Mouse (Mus musculus): ENCODE results near the gene Dnajc22.

Gene Dnajc22

GRCm38 (mm10) chr15:99115065-99115423, 22.1 kb downstream of the Dnajc22 start:
- no peak for DNase-seq (ENCODE audit: low read depth)

DNA sequence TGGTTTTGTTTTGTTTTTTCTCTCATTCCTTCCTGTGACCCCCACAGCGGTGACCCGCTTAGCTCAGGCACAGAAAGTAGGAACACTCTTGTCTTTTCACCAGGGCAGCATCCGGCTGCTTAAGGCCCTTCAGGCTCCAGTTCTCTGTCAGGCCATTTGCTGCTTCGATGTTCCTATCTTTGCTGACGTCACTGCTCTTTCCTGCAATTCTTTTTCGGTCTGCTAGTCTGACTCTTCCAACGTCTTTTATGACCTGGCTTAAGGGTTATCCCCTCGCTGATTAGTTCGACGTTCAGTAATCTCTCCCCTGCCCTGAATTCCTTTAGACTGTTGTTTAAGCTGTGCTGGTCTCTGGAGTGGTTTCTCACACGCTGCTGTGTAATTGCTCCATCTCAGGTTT, 23.6 kb downstream of the Dnajc22 start:
- DNase-seq (ENCODE audit: low read depth), result no peak

DNA sequence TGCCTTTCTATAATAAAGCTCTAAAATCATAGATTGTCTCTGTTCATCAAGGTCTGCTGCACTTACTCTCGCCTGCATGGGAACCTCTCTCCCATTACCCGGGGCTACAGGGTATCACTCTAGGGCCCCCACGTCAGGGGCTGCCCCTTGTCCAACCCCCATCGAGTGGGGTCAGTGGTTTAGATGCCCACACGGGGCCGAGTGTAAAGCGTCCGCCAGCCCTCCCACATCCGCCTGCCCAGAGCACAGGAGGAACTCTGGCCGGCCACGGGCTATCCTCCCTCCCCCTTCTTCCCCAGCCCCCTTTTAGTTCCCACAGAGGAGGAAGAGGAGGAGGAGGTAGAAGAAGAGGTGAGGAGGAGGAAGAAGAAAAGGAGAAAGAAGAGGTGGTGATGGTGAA, 27.8 kb downstream of the Dnajc22 start:
- DNase-seq (ENCODE audit: low read depth), result no peak

DNA sequence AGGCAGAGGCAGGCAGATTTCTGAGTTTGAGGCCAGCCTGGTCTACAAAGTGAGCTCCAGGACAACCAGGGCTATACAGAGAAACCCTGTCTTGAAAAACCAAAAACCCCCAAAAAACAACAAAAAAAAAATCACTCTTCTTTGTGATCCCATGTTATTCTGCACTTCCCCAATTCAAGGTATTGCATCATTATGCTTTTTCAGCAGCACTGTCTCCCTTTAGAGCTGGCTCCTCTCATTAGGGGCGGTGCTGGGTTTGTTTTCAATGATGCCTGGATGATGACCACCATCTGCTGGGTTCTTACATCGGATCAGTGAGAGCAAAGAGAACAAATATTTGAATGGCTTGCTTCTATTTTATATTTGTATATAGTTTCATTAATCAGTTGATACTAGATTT, 29.7 kb downstream of the Dnajc22 start:
- DNase-seq (ENCODE audit: low read depth), result no peak

DNA sequence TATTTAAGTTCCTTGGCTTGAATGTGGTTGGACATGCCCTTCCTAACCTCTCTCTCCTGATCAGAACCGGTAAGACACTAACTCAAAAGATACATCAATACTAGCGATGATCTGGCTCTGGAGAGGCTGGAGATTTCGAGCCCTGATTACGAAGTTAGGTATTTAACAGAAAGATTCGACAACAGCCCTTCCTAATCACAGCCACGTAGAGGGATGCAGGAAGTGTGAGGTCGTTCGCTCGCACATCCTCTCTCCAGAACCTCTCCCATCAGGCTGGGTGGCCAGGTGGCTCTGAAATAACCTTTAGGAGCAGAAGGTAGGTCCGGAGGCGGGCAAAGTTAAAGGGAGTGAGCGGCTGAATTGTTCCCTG, 32.7 kb downstream of the Dnajc22 start, which contains the start of gene Spats2:
Gene Spats2 (plus strand): TSS at position 206 of the 370 bp plus-strand sequence.
- peak; percentile 38 for DNase-seq (ENCODE audit: low read depth)

DNA sequence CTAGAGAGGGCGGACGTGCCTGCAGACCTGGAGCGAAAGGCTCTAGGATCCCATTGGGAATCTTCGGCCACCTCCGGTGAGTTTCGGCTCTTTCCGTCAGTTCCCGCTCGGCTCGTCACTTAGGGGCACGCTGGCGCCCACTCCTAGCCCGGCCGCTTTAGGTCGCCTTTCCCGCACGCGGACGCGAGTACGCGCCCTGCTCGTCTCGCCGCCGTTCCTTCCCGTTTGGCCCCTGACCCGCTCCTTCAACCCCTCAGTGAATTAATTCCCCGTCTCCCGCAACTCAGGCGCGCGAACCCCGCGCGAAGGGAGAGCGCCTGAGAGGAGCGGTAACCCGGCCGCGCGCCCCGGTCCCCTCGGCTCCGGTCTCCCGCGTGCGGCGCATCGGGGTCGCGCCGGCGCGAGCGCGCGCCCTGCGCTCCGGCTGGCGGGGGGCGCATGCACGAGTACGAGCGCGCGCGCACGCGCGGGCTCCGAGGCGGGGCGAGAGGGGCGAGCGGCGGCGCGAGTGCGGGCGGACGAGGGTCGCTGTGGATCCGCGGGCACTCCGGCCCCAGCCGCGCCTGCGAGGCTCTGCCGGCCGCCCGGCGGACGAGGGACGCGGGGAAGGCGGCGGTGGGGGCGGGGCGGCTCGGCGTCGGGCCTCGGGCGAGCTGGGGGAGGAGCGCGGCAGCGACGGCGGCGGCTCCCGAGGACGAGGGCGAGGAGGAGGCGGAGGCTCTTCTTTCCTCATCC, 33.3 kb downstream of the Dnajc22 start:
- peak; percentile 44 for DNase-seq (ENCODE audit: low read depth)

DNA sequence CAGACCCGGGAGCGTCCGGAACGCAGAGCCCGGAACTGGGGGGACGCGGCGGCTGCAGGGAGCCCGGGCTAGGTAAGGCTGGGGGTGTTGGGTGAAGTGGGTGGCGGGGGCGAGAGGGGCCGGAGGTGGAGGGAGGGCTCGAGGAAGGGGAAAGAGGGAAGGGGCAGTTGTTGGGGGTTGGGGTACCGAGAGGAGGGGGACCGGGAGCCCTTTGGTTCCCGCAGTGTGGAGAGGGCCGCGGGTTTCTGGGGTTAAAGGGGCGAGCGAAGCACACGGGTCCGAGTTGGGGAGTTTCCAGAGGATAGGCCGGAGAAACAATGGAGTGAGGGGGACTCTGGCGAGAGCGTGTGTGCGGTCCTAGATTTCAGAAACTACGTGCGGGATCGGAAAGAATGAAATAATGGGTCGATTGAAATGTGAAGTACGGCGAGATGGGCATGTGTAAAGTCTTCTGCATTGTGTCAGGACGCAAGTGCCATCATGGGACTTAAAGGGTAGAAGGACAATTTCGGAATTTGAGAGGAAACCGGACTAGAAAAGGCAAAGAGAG, 33.9 kb downstream of the Dnajc22 start:
- DNase-seq (ENCODE audit: low read depth), result peak; percentile 29

DNA sequence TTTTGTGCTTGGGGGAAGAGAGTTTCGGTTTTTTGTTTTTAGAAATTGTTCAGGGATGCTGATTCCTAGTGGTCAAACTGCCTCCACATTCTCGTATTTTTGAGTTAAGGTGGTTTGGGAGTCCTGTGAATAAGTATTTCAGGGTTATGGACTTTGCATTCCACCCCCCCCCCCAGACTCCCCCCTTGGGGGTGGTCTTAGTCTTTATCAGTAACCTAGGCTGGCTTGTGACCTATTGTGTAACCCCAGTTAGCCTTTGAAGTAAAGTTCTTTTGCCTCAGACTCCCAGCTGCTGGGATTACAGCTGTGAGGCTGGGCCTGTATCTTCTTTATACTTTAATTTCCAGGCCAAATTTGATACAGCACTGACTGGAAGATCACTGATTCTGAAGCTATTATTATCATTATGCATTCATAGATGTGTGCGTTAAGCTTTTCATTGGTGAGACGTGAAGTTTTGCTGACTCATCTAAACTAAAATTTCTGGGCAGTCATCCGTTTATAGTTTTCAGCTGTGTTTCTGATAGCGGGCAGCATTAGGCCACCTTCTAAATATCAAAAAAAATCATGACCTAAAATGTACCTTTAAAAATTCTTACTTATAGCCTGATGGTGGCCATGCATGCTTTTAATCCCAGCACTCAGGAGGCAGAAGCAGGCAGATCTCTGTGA, 35.0 kb downstream of the Dnajc22 start:
- DNase-seq (ENCODE audit: low read depth), result no peak

DNA sequence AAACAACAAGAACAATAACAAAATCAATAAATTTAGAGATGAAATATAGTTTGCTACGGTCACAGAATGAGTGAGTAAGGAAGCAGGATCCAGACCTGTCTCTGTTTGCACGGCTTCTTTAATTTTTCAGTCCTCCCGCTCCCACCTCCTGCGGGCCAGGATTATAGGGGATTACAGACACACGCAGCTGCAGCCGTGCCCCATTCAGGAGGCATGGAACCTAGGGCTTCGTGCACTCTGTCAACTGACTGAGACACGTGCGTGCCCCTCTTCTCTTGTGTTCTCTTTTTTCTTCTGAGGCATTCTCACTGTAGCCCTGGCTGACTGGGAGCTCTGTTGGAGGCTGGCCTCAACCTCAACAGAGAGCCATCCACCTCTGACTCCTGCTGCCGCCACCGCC, 36.5 kb downstream of the Dnajc22 start:
- no peak for DNase-seq (ENCODE audit: low read depth)

GRCm38 (mm10) chr15:99129956-99130910, 37.3 kb downstream of the Dnajc22 start:
- peak; percentile 40 for DNase-seq (ENCODE audit: low read depth)

- no peak for DNase-seq (ENCODE audit: low read depth)
Measured at GRCm38 (mm10) chr15:99138389-99138788, 45.4 kb downstream of the Dnajc22 start.

DNA sequence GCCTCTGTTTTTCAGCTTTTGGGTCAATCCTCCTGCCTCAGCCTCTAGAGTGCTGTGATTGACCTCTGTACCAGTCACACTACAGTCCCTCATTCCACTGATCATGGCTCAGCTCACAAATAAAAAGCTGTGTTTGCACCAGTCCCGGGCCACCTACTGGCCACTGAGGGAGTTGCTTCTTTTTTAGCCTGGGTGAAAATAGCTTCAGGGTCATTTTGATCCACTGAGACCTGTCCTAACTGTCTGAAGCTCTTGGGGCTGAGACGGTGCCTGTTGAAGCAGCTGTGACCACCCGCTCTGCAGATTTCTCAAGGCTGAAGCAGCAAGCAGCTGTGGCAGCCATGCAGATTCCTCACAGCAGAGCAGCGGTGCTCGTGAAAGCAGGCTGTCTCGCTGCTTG, 46.7 kb downstream of the Dnajc22 start:
- peak; percentile 65 for DNase-seq (ENCODE audit: low read depth)

DNA sequence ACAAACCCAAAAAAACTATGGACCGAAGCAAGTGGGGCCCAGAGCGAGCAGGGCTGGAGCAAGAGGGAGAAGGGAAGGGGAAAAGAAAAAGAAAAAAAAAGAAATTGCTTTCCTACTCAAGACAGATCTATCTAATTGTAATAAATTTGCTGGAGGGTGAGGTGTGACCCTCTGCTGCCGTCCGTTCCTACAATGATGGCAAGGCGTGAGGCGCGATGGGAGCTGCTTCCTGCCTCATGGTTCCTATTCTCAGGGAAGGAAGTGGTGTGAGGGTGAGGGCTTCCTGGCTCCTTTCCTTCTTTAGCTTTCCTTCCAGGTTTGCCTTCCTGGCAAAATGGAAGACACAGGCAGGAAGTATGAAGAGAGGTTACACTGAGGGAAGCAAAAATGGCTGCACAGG, 57.5 kb downstream of the Dnajc22 start:
- no peak for DNase-seq (ENCODE audit: low read depth)

- DNase-seq (ENCODE audit: low read depth), result no peak
Measured at GRCm38 (mm10) chr15:99151324-99151723, 58.4 kb downstream of the Dnajc22 start.

DNA sequence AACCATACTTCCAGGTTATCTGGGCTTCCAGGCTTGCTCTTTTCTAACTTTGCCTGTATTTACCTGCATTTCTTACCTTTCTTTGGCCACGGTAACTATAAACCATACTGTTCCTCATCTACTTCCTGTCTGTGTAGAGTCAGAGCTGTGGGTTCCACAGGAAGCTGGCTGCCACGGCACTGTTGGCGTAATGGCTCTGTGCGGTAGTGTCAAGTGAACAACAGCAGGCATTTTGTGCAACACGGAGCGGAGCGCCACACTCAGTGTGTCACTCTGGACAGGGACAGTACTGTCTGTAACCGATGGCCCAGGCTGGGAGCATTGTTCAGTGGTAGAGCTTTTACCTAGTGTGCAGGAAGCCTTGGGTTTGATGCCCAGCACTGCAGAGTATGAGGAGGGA, 60.5 kb downstream of the Dnajc22 start:
- DNase-seq (ENCODE audit: low read depth), result peak; percentile 66
